Mouse (Mus musculus): ENCODE measurements around the gene Bub3. TPM values are rescaled to one million over a fixed set of nuclear protein-coding genes. Genes with fewer than 3 reads are reported as not detected.

The Bub3 gene
- polyA plus RNA-seq, 1 experiment from 2014 or later = 249 TPM

DNA sequence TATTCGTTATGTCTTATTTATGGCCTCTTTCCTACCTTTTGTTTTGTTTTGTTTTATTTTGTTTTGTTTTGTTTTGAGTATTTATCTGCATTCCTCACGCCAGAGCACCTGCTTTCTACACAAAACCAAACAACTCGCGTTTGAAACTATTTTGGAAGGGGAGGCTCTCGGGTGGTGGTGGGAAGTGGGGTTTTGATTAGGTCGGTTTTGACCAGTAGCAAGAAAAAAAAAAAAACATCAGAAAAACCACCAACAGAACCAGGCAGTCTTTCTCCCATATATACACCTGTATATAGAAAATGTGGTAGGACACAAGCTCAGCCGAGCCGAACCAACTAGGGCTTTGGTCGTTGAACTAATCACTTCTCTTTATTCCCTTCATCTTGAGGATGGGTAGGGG is 3.9 kb upstream of the Bub3 start:
- Histone ChIP-seq H3K9me3 (ENCODE audit: low read length) (no peaks in the 10 kb centered on the region), H3K4me2 (replicated peaks; ENCODE audit: low read depth, low read length) (peak overlapping the region; percentile 27), H3K4me1 (ENCODE audit: insufficient read depth, low read length) (peaks cover 19% of the 10 kb centered on the region), H3K4me3 (ENCODE audit: low read length) (no peak overlapping the region), H3K27me3 (ENCODE audit: insufficient read depth, low read length) (peaks cover 81% of the 10 kb centered on the region), H3K27ac (ENCODE audit: low read length) (no peak overlapping the region), H3K9ac (replicated peaks; ENCODE audit: low read length) (no peak overlapping the region), H3K36me3 (ENCODE audit: insufficient read depth, low read length) (no peaks in the 10 kb centered on the region)
- WGBS = 2% methylated on average over 9 of the region's 9 CpGs
- ATAC-seq (ENCODE audit: low FRiP score, low TSS enrichment) = no peak

DNA sequence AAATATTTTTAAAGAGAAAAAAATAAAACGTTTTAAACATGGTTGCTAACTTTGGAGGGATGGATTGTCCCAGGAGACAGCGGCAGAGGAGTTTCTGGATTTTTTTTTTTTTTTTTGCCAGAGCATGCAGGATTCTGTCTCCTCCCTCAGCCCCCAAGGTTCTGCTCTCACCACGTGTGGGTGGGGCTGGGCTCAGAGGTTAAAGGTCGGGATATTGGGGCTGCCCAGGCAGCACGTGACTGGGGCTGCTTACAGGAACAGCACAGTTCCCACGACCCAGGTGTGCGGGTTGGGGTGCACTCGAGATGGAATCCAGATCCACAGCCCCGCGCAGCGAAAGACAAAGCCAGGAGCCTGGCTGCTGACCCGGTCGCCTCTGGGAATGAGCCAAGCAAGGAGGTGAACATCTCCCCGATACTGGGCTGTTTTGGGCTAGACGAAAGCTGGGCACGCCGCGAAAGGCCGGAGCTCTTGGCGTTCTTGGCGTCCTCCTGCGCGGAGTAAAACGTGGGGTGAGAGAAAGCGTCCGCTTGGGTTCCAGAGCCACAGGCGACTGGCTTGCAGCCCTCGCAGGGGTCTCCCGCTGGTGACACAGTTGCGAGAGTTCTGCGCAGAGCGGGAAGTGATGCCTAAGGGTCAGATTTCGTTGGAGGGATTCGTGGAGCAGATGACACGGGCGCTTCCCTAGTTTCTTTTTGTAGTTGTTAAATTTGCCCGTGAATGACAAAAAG is 3.3 kb upstream of the Bub3 start:
- Histone ChIP-seq H3K4me3 (ENCODE audit: low read length) (no peak overlapping the region), H3K27me3 (ENCODE audit: insufficient read depth, low read length) (peaks cover 75% of the 10 kb centered on the region)

DNA sequence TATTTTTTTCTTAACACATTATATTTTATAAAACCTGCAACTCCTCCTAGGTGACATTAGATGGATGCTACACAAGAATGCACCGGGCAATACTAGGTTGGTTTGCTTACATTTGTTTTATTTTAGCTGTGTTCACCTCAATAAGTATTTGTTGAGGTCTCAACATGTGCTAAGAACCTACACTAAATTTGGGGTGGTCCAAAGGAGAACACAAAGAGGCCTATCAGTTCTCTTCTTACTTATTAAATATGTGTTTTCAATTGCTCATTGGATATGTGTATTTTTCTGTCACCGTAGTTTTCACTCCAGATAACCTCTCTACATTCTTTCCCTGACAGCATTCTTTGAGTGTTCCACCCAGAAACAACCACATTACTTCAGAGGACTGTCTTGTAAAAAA is 2.3 kb upstream of the Bub3 start:
- Histone ChIP-seq H3K27ac (ENCODE audit: low read length) (no peak overlapping the region), H3K4me1 (ENCODE audit: insufficient read depth, low read length) (peaks cover 30% of the 10 kb centered on the region), H3K36me3 (ENCODE audit: insufficient read depth, low read length) (peaks cover 7% of the 10 kb centered on the region; the same call in 1 of the 2 replicates), H3K9ac (replicated peaks; ENCODE audit: low read length) (no peak overlapping the region), H3K27me3 (ENCODE audit: insufficient read depth, low read length) (peaks cover 65% of the 10 kb centered on the region), H3K9me3 (ENCODE audit: low read length) (no peaks in the 10 kb centered on the region), H3K4me3 (ENCODE audit: low read length) (no peak overlapping the region), H3K4me2 (replicated peaks; ENCODE audit: low read depth, low read length) (no peak overlapping the region)
- ATAC-seq (ENCODE audit: low FRiP score, low TSS enrichment) = no peak
- 31% methylated on average over 2 of the region's 2 CpGs for WGBS

More for the DNA sequence above, 3.3 kb upstream of the Bub3 start:
- Histone ChIP-seq H3K27ac (ENCODE audit: low read length) (no peak overlapping the region), H3K36me3 (ENCODE audit: insufficient read depth, low read length) (no peaks in the 10 kb centered on the region), H3K4me1 (ENCODE audit: insufficient read depth, low read length) (peaks cover 24% of the 10 kb centered on the region), H3K9me3 (ENCODE audit: low read length) (no peaks in the 10 kb centered on the region), H3K4me2 (replicated peaks; ENCODE audit: low read depth, low read length) (no peak overlapping the region), H3K9ac (replicated peaks; ENCODE audit: low read length) (no peak overlapping the region)
- ATAC-seq (ENCODE audit: low FRiP score, low TSS enrichment) = no peak
- under 1% methylated on average over 37 of the region's 37 CpGs for WGBS

- H3K4me1 ChIP-seq (ENCODE audit: insufficient read depth, low read length) = peaks cover 15% of the 10 kb centered on the region
- ATAC-seq (ENCODE audit: low FRiP score, low TSS enrichment) = peak; percentile 72
- peaks cover 36% of the 10 kb centered on the region for H3K27me3 ChIP-seq (ENCODE audit: insufficient read depth, low read length)
- H3K27ac ChIP-seq (ENCODE audit: low read length) = peak overlapping the region; percentile 92
- peaks cover 20% of the 10 kb centered on the region for H3K36me3 ChIP-seq (ENCODE audit: insufficient read depth, low read length)
- peak overlapping the region; percentile 95 for H3K9ac ChIP-seq (replicated peaks; ENCODE audit: low read length)
- under 1% methylated on average over 14 of the region's 14 CpGs for WGBS
- peak overlapping the region; percentile 65 for H3K4me2 ChIP-seq (replicated peaks; ENCODE audit: low read depth, low read length)
- no peaks in the 10 kb centered on the region for H3K9me3 ChIP-seq (ENCODE audit: low read length)
- peak overlapping the region; percentile 86 for H3K4me3 ChIP-seq (ENCODE audit: low read length)
Observed at GRCm38 (mm10) chr7:131560697-131561042, 648 bp downstream of the Bub3 start.

DNA sequence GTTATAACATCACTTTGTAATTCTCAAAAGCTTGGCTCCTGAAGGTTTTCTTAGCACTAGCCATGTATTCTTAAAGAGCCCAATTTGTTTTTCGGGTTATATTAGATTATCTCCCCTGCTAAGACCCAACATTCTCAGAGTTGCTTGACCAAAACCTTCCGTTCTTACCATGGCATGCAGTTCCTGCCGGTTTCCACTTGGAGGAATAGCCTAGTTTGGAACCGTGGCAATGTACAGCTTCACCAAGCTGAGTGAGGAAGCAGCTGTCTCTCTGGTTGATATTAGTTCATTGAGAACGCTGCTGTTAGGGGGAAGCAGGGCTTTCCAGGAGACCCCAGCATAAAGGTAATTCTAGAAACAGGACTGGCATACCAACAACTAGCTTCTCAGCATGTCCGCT is 15.2 kb downstream of the Bub3 start:
- no peaks in the 10 kb centered on the region for H3K9me3 ChIP-seq (ENCODE audit: low read length)
- H3K4me3 ChIP-seq (ENCODE audit: low read length) = no peak overlapping the region
- peaks cover 27% of the 10 kb centered on the region for H3K36me3 ChIP-seq (ENCODE audit: insufficient read depth, low read length)
- no peak overlapping the region for H3K4me2 ChIP-seq (replicated peaks; ENCODE audit: low read depth, low read length)
- ATAC-seq (ENCODE audit: low FRiP score, low TSS enrichment) = no peak
- no peak overlapping the region for H3K9ac ChIP-seq (replicated peaks; ENCODE audit: low read length)
- WGBS = 80% methylated on average over 6 of the region's 6 CpGs
- no peaks in the 10 kb centered on the region for H3K27me3 ChIP-seq (ENCODE audit: insufficient read depth, low read length)
- H3K4me1 ChIP-seq (ENCODE audit: insufficient read depth, low read length) = no peaks in the 10 kb centered on the region
- no peak overlapping the region for H3K27ac ChIP-seq (ENCODE audit: low read length)

- WGBS = 20% methylated on average over 9 of the region's 9 CpGs
- no peak overlapping the region for H3K4me2 ChIP-seq (replicated peaks; ENCODE audit: low read depth, low read length)
- H3K4me3 ChIP-seq (ENCODE audit: low read length) = no peak overlapping the region
- H3K36me3 ChIP-seq (ENCODE audit: insufficient read depth, low read length) = no peaks in the 10 kb centered on the region
- H3K27me3 ChIP-seq (ENCODE audit: insufficient read depth, low read length) = no peaks in the 10 kb centered on the region
- ATAC-seq (ENCODE audit: low FRiP score, low TSS enrichment) = no peak
- no peak overlapping the region for H3K27ac ChIP-seq (ENCODE audit: low read length)
- no peaks in the 10 kb centered on the region for H3K9me3 ChIP-seq (ENCODE audit: low read length)
- no peak overlapping the region for H3K9ac ChIP-seq (replicated peaks; ENCODE audit: low read length)
- H3K4me1 ChIP-seq (ENCODE audit: insufficient read depth, low read length) = no peaks in the 10 kb centered on the region
Observed at GRCm38 (mm10) chr7:131582178-131582577, 22.2 kb downstream of the Bub3 start.

GRCm38 (mm10) chr7:131585551-131585950 is 25.5 kb downstream of the Bub3 start:
- Histone ChIP-seq H3K4me3 (ENCODE audit: low read length) (no peak overlapping the region), H3K27me3 (ENCODE audit: insufficient read depth, low read length) (no peaks in the 10 kb centered on the region), H3K4me2 (replicated peaks; ENCODE audit: low read depth, low read length) (no peak overlapping the region), H3K9me3 (ENCODE audit: low read length) (no peaks in the 10 kb centered on the region), H3K36me3 (ENCODE audit: insufficient read depth, low read length) (no peaks in the 10 kb centered on the region), H3K4me1 (ENCODE audit: insufficient read depth, low read length) (no peaks in the 10 kb centered on the region), H3K27ac (ENCODE audit: low read length) (no peak overlapping the region), H3K9ac (replicated peaks; ENCODE audit: low read length) (no peak overlapping the region)
- 82% methylated on average over 5 of the region's 5 CpGs for WGBS
- ATAC-seq (ENCODE audit: low FRiP score, low TSS enrichment) = no peak

DNA sequence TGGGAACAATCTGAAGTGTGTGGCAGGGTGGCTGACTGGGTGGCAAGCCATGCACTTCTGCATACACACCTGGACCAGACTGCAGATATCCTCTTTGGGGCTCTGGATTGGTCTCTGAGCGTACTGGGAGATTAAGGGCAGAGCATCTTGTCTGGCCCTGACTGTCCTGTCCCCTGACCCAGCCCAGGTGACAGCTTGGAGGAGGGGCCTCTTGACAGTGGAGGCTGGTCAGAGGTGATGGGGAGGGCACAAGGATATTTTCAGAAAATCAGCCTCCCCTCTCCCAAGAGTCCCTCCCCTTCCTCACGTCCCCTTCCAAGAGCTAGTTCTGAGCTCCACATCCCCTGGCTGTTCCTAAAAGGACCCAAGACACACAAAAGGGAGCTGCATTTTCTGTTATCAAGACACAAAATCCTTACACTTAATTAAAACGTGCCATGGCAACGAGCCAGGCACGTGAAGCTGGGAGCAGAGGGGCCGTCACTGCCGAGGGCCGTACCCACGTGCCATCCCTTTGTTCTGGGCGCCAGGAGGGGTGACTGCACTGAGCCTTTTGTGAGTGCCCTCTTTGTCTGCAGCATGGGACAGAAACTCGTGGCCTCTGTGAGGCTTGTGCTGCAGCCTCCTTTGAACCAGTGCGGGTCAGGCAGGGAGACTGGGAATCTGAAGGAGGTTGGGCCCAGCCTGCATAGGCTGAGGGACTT is 37.9 kb downstream of the Bub3 start:
- no peak overlapping the region for H3K4me3 ChIP-seq (ENCODE audit: low read length)
- no peaks in the 10 kb centered on the region for H3K36me3 ChIP-seq (ENCODE audit: insufficient read depth, low read length)
- no peak overlapping the region for H3K27ac ChIP-seq (ENCODE audit: low read length)
- 15% methylated on average over 12 of the region's 12 CpGs for WGBS
- 0 out of 2 replicates have a peak, but pooled peaks cover 5% of the 10 kb centered on the region for H3K4me1 ChIP-seq (ENCODE audit: insufficient read depth, low read length)
- no peak overlapping the region for H3K4me2 ChIP-seq (replicated peaks; ENCODE audit: low read depth, low read length)
- H3K9ac ChIP-seq (replicated peaks; ENCODE audit: low read length) = no peak overlapping the region
- 0 out of 2 replicates have a peak, but pooled peaks cover 5% of the 10 kb centered on the region for H3K27me3 ChIP-seq (ENCODE audit: insufficient read depth, low read length)
- H3K9me3 ChIP-seq (ENCODE audit: low read length) = no peaks in the 10 kb centered on the region
- ATAC-seq (ENCODE audit: low FRiP score, low TSS enrichment) = peak; percentile 46; the same call in 1 of the 2 replicates

- H3K27ac ChIP-seq (ENCODE audit: low read length) = no peak overlapping the region
- no peaks in the 10 kb centered on the region for H3K36me3 ChIP-seq (ENCODE audit: insufficient read depth, low read length)
- H3K27me3 ChIP-seq (ENCODE audit: insufficient read depth, low read length) = 0 out of 2 replicates have a peak, but pooled peaks cover 5% of the 10 kb centered on the region
- no peak overlapping the region for H3K4me3 ChIP-seq (ENCODE audit: low read length)
- no peak overlapping the region for H3K9ac ChIP-seq (replicated peaks; ENCODE audit: low read length)
- no peaks in the 10 kb centered on the region for H3K9me3 ChIP-seq (ENCODE audit: low read length)
- WGBS = 5% methylated on average over 5 of the region's 5 CpGs
- 0 out of 2 replicates have a peak, but pooled peaks cover 7% of the 10 kb centered on the region for H3K4me1 ChIP-seq (ENCODE audit: insufficient read depth, low read length)
- H3K4me2 ChIP-seq (replicated peaks; ENCODE audit: low read depth, low read length) = no peak overlapping the region
- no peak for ATAC-seq (ENCODE audit: low FRiP score, low TSS enrichment)
Observed at GRCm38 (mm10) chr7:131598483-131598824, 38.4 kb downstream of the Bub3 start.

- no peak for ATAC-seq (ENCODE audit: low FRiP score, low TSS enrichment)
- H3K4me2 ChIP-seq (replicated peaks; ENCODE audit: low read depth, low read length) = no peak overlapping the region
- 83% methylated on average over 7 of the region's 7 CpGs for WGBS
- 0 out of 2 replicates have a peak, but pooled peaks cover 5% of the 10 kb centered on the region for H3K27me3 ChIP-seq (ENCODE audit: insufficient read depth, low read length)
- H3K9me3 ChIP-seq (ENCODE audit: low read length) = no peaks in the 10 kb centered on the region
- H3K27ac ChIP-seq (ENCODE audit: low read length) = no peak overlapping the region
- H3K9ac ChIP-seq (replicated peaks; ENCODE audit: low read length) = no peak overlapping the region
- H3K4me3 ChIP-seq (ENCODE audit: low read length) = no peak overlapping the region
- 0 out of 2 replicates have a peak, but pooled peaks cover 7% of the 10 kb centered on the region for H3K4me1 ChIP-seq (ENCODE audit: insufficient read depth, low read length)
- H3K36me3 ChIP-seq (ENCODE audit: insufficient read depth, low read length) = no peaks in the 10 kb centered on the region
Observed at GRCm38 (mm10) chr7:131602106-131602505, 42.1 kb downstream of the Bub3 start.

Data from kidney, embryonic 16.5 days (tissue).